Mouse (Mus musculus) heart, embryonic 14.5 days (tissue): ENCODE data around the gene Unc13b. TPM values are rescaled to one million over a fixed set of nuclear protein-coding genes. Genes with fewer than 3 reads are reported as not detected.
A peak's percentile ranks its signal among the peaks of the same experiment; 100 is the strongest.

Source experiments
- ATAC-seq: fragments of 200-750 bp; cut with Nextera tagmentation; 2 replicates; pipeline ENCODE4 v1.8.0; 2017; ENCODE audit warnings: low read depth, moderate TSS enrichment; ENCODE audit not compliant: insufficient number of reproducible peaks, insufficient read depth, low FRiP score
- H3K27ac ChIP-seq, 2 experiments: fragments of 200-500 bp in 1 of 2; fragments of 300-500 bp in 1 of 2; sonication (generic) in 1 of 2; replicated peaks in 1 of 2; 2 replicates each; pipeline ENCODE4 v1.5.1; 2012 to 2014; ENCODE audit warnings: low read depth in 2 of 2, low read length in 2 of 2, control low read depth in 1 of 2, mild to moderate bottlenecking in 1 of 2, mixed read lengths in 1 of 2; ENCODE audit not compliant: control insufficient read depth in 1 of 2, insufficient read depth in 1 of 2
- H3K27me3 ChIP-seq: fragments of 300-500 bp; sonication (generic); 2 replicates; pipeline ENCODE4 v1.6.1; 2014; ENCODE audit warnings: mild to moderate bottlenecking, low read length, control low read depth; ENCODE audit not compliant: control insufficient read depth, insufficient read depth
- H3K36me3 ChIP-seq: fragments of 300-500 bp; sonication (generic); 2 replicates; pipeline ENCODE4 v1.6.1; 2014; ENCODE audit warnings: mild to moderate bottlenecking, control low read depth, low read length, mixed read lengths; ENCODE audit not compliant: control insufficient read depth, insufficient read depth
- H3K4me1 ChIP-seq, 2 experiments: fragments of 200-500 bp in 1 of 2; fragments of 300-500 bp in 1 of 2; sonication (generic) in 1 of 2; 2 replicates each; pipeline ENCODE4 v1.6.1; 2012 to 2014; ENCODE audit warnings: low read length in 2 of 2, control low read depth in 1 of 2, mixed read lengths in 1 of 2; ENCODE audit not compliant: control insufficient read depth in 2 of 2, insufficient read depth in 2 of 2
- H3K4me2 ChIP-seq: fragments of 300-500 bp; sonication (generic); 2 replicates; pipeline ENCODE4 v1.6.1; 2014; ENCODE audit warnings: mild to moderate bottlenecking, low read length
- H3K4me3 ChIP-seq, 2 experiments: fragments of 200-500 bp in 1 of 2; fragments of 300-500 bp in 1 of 2; sonication (generic) in 1 of 2; 2 replicates each; pipeline ENCODE4 v1.5.1; 2012 to 2014; ENCODE audit warnings: low read length in 2 of 2, mild to moderate bottlenecking in 2 of 2, control low read depth in 1 of 2, low read depth in 1 of 2, moderate library complexity in 1 of 2; ENCODE audit not compliant: control insufficient read depth in 1 of 2, insufficient read depth in 1 of 2
- H3K9ac ChIP-seq: fragments of 300-500 bp; sonication (generic); 2 replicates; pipeline ENCODE4 v1.6.1; 2014; ENCODE audit warnings: mild to moderate bottlenecking, low read length
- H3K9me3 ChIP-seq: fragments of 300-500 bp; sonication (generic); 2 replicates; pipeline ENCODE4 v1.6.1; 2016; ENCODE audit warnings: low read length, control low read depth; ENCODE audit not compliant: control insufficient read depth
- WGBS: fragments of 180-500 bp; shearing (Covaris S2); extraction: QIAGEN DNeasy Blood & Tissue Kit; methylation state at CpG from one replicate; pipeline ENCODE4 v1.1.7; 2014; 5-methylcytosine and 5-hydroxymethylcytosine counted together
- polyA plus RNA-seq: library from polyadenylated mRNA; unstranded; fragments of >200 nt; fragmentation: Nextera tagmentation; extraction: Ambion mirVana; gene quantifications from 2 replicates; pipeline ENCODE4 v1.2.1, GENCODE M21; 2014

Unc13b gene
- polyA plus RNA-seq, 1 experiment from 2014 or later, result 16.4 TPM

DNA sequence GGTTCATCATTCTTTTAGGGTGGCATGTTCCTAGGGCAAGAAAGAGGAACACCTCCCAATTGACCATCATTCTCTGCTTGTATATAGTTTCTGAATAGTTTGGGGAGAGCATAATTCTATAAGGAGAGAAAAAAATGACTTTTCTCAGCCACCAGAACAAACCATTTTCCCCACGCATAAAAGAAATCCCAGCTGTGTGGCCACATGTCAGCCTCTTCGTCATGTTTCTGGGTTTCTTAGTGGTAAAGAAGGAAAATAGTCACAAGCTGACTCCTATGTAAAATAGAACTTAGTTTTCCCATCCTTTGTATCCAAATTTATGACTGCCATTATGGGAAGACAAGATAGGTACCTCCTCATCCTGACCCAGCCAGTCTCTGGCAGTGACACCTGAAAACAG lies 146.2 kb downstream of the Unc13b start:
- Histone ChIP-seq H3K27ac (no peak overlapping the region), H3K9ac (no peak overlapping the region), H3K36me3 (no peaks in the 10 kb centered on the region; the same call in 1 of the 2 replicates), H3K4me2 (no peak overlapping the region), H3K9me3 (0 out of 2 replicates have a peak, but pooled peaks cover 11% of the 10 kb centered on the region), H3K4me3 (no peak overlapping the region), H3K27me3 (no peaks in the 10 kb centered on the region), H3K4me1 (peaks cover 5 to 6% of the 10 kb centered on the region in 2 experiments; a peak in 2 of 4 replicates)
- ATAC-seq, result no peak
- 86% methylated on average over 2 of the region's 2 CpGs for WGBS

DNA sequence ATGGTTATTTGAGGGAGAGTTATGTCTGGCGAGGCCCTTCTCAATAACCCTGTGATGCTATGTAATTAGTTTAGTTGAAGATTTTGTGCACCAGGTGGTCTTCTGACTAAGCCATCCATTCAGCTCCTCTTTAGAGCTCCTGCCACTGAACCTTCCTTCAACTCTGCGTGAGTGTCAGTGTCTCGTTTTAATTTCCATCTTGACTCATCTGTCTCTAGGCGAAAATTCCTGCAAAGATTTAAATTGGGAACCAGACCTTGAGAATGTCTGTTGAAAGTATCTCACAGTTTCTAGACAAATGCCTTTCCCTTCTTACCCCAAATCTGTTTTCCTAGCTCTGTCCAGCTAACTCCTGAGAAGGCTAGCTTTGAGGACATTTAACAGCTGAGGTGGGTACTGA lies 146.8 kb downstream of the Unc13b start:
- Histone ChIP-seq H3K36me3 (no peaks in the 10 kb centered on the region; the same call in 1 of the 2 replicates), H3K4me2 (no peak overlapping the region), H3K9ac (no peak overlapping the region), H3K4me3 (no peak overlapping the region), H3K27ac (no peak overlapping the region), H3K27me3 (no peaks in the 10 kb centered on the region), H3K9me3 (0 out of 2 replicates have a peak, but pooled peaks cover 11% of the 10 kb centered on the region), H3K4me1 (peaks cover 5 to 6% of the 10 kb centered on the region in 2 experiments; a peak in 2 of 4 replicates)
- WGBS, result 78% methylated on average over 4 of the region's 4 CpGs
- ATAC-seq, result no peak

DNA sequence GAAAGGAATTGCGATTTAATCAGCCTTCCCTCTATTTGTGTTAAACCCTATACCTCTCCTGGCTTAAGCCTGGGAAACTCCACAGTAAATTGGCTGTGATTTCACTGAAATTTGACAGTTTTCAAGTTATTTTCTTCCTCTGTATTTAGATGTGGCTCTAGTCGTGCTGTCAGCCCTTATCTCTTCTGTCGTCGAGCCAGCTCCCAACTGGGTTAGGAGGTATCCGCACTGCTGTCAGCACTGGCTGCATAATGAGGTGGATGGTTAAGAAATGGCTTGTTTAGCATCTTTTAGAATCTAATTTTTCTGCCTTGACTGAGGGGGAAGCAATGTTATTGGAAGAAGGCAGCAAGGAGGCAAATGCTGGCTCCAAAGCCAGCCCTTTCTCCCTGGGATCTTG lies 148.2 kb downstream of the Unc13b start:
- Histone ChIP-seq H3K9me3 (0 out of 2 replicates have a peak, but pooled peaks cover under 1% of the 10 kb centered on the region), H3K27me3 (no peaks in the 10 kb centered on the region), H3K27ac (no peak overlapping the region), H3K36me3 (no peaks in the 10 kb centered on the region), H3K4me2 (no peak overlapping the region), H3K9ac (no peak overlapping the region), H3K4me3 (no peak overlapping the region), H3K4me1 (peaks cover 5 to 6% of the 10 kb centered on the region in 2 experiments; a peak in 2 of 4 replicates)
- 28% methylated on average over 5 of the region's 5 CpGs for WGBS
- ATAC-seq, result no peak

DNA sequence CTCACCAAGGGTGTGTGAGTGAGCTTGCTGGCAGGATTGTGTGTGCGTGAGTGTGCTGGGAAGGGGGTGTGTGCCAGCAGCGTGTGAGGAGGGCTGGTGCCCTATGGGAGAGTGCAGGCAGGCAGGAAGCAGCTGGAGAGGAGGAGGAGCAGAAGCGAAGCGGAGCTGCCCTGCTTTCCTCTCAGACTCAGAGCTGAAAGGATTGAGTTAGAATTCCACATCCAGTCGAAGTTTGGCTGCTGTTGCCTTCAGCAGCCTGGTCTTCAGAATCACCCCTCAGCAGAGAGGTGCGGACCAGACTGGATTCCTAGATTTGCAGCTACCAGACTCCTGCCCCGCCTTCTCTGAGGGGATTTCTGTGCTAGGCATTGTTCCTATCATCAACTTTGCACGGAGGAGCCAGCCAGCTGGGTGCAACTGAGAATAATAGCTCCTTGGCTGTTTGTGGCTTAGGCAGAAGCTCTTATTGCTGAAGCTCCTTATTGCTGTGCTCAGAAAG lies 150.4 kb downstream of the Unc13b start:
- Histone ChIP-seq H3K4me2 (peak overlapping the region; percentile 68), H3K4me1 (peaks cover 5 to 6% of the 10 kb centered on the region in 2 experiments; a peak in 2 of 4 replicates), H3K9ac (peak overlapping the region; percentile 66), H3K4me3 (peak overlapping the region; percentile 34 to 48), H3K27me3 (no peaks in the 10 kb centered on the region), H3K27ac (peak overlapping the region; percentile 58 to 69), H3K9me3 (no peaks in the 10 kb centered on the region), H3K36me3 (no peaks in the 10 kb centered on the region)
- peak; percentile 61; the same call in 1 of the 2 replicates for ATAC-seq
- 1% methylated on average over 8 of the region's 8 CpGs for WGBS

DNA sequence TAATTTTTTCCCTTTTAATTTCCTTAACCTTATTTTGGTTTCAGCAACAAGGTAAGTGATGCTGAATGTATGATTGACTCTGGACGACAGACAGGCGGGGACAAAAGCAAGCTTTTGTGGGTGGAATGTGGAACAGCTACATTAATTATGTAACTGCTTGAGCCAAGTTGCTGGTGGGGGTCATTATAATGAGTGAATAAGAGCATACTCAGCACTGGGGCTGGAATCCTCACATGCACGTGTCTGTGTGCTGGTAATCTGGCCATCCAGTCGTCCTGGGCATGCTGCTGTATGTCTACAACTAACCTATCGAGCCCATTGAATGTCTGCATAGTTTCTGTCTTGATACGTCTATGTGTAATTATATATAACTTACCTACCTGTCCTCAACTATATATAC lies 150.9 kb downstream of the Unc13b start:
- ATAC-seq, result no peak
- Histone ChIP-seq H3K9ac (peak overlapping the region; percentile 66), H3K9me3 (no peaks in the 10 kb centered on the region), H3K4me3 (peak overlapping the region in 1 of 2 experiments; percentile 34; a peak in 2 of 4 replicates), H3K4me1 (peaks cover 5 to 6% of the 10 kb centered on the region in 2 experiments; a peak in 2 of 4 replicates), H3K27me3 (no peaks in the 10 kb centered on the region), H3K4me2 (peak overlapping the region; percentile 68), H3K27ac (0 out of 4 replicates have a peak overlapping the region, but pooled peaks of 1 of the 2 experiments have one; percentile 58), H3K36me3 (no peaks in the 10 kb centered on the region)
- WGBS, result 52% methylated on average over 6 of the region's 6 CpGs

DNA sequence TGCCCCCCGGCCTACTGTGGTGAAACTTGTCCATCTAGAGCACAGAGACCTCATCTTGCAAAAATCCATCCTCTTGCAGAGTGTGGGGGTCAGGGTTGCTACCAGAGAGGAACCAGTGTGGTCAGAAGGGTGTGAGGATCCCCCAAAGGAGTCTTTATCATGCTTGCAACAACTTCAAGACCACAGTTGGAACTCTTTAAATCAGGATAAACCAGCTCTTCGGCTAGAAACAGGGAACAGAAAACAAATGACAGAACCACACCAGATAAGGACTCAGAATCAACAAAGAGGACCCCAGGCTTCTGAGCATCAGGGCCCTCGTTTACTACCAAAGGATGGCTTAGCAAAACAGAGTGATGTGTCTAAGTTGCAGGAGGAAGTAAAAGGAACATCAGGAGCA lies 157.7 kb downstream of the Unc13b start:
- Histone ChIP-seq H3K9me3 (no peaks in the 10 kb centered on the region), H3K4me3 (no peak overlapping the region), H3K4me2 (no peak overlapping the region), H3K4me1 (no peaks in the 10 kb centered on the region), H3K27me3 (no peaks in the 10 kb centered on the region), H3K9ac (no peak overlapping the region), H3K27ac (no peak overlapping the region), H3K36me3 (no peaks in the 10 kb centered on the region)
- 41% methylated on average over 3 of the region's 3 CpGs for WGBS
- ATAC-seq, result no peak

DNA sequence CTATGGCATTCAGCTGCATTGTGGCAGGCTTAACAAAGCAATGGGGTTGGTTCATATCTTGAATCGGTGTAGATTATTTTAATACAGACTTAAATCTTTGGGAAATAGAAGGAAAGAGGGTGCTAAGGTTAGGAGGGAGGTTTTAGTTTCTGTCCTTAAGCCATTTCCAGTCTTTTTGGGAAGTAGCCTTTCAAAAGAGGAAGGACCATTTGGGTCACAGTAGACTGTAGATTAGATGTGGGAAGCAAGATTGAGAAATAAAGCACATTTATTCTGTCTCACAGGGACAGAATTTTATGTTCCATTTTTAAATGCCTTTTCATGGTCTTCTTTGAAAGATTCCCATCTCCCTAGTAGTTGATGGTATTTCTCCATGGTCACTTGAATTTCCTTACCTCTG lies 159.2 kb downstream of the Unc13b start:
- no peak for ATAC-seq
- H3K4me2 ChIP-seq, result no peak overlapping the region
- H3K9ac ChIP-seq, result no peak overlapping the region
- H3K4me3 ChIP-seq, result no peak overlapping the region
- no peaks in the 10 kb centered on the region for H3K36me3 ChIP-seq
- no peaks in the 10 kb centered on the region for H3K4me1 ChIP-seq
- H3K9me3 ChIP-seq, result no peaks in the 10 kb centered on the region
- no peak overlapping the region for H3K27ac ChIP-seq
- no peaks in the 10 kb centered on the region for H3K27me3 ChIP-seq
- 79% methylated on average over 1 of the region's 1 CpGs for WGBS

DNA sequence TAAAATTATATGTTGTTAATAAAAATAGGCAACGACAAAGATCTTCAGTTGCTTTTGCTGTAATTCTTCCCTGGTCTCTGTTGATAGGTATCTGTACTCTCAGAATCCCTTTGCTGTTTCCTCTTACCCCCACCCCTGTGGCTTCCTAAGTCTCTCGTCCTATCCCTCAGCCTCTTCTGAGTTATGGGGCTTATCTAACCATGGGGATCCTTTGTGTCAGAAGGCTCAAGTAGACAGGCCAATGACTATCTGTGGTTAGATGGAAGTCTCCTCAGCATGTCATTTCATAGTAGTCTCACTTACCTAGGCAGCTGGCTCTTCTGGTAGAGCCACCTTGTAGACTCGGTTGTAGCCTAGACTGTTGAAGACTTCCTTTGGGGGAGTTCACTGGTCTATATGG lies 173.1 kb downstream of the Unc13b start:
- no peaks in the 10 kb centered on the region for H3K27me3 ChIP-seq
- 80% methylated on average over 3 of the region's 3 CpGs for WGBS
- no peak overlapping the region for H3K4me2 ChIP-seq
- H3K36me3 ChIP-seq, result no peaks in the 10 kb centered on the region
- H3K9ac ChIP-seq, result no peak overlapping the region
- H3K9me3 ChIP-seq, result no peaks in the 10 kb centered on the region
- H3K4me3 ChIP-seq, result no peak overlapping the region
- no peaks in the 10 kb centered on the region for H3K4me1 ChIP-seq
- ATAC-seq, result no peak
- no peak overlapping the region for H3K27ac ChIP-seq
